Mouse (Mus musculus) c-Kit-negative CD71-positive TER-119-positive erythroid progenitor cells, embryonic 14.5 days (primary cell): Measurements from ENCODE around the gene Zbp1.

Experiments used
- DNase-seq: peaks from one replicate; pipeline ENCODE4 v3.0.0-alpha.2; 2013; ENCODE audit warnings: low read depth, low spot score

The Zbp1 gene

DNA sequence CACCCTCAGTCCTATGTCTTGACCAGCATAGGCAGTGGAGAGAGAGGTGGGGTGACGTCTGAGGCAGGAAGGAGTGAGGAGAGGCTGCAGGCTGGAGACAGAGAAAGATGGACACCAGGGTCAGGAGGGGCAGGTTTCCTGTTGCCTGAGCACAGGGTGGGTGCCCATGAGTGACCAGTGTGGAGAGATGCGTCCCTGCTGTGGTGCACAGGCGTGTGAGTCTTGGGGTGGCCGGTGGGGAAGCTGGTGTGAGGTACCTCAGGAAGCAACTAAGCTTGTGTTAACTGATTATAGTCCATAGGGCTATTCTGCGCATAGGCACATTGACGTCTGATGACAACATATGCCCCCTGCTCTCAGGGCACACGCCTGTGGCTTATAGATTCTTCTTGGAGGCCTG, 39.7 kb downstream of the Zbp1 start:
- DNase-seq, result no peak

DNA sequence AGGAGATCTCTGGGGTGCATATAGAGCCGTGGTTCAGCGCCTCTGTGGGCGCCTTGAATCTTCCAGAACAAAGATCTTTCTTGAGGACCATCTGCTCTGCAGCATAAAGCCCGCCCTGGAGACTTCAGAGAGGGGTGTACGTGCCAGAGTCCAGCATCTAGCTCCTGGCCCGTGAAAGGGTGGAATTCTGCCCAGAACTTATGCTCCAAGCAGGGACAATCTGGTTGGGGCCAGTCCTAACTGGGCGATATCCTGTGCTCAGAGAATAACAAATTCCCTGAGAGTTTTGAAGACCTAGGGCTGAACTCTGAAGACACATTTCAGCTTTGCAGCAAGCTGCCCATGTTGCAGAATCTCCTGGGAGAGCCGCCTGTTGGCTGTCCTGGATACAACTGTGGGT, 40.8 kb downstream of the Zbp1 start:
- DNase-seq, result no peak

DNA sequence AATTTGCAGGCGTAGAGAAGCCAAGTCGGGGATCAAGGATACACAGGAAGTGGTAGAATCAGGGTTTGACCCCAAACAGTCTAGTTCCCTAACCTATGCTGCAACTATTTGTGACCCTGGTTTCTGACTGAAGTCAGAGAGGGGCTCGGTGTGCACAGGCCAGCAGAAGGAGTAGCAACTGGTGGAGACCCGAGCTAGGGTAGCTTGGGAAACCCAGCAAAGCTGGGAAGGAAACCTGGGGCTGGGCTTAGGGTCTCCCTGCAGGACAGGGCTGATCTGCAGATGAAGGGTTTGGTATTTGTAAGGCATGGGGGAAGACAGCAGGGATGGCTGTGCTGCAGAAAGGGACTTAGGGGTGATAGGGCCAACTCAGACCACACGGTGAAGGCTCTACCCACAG, 41.2 kb downstream of the Zbp1 start:
- no peak for DNase-seq

DNA sequence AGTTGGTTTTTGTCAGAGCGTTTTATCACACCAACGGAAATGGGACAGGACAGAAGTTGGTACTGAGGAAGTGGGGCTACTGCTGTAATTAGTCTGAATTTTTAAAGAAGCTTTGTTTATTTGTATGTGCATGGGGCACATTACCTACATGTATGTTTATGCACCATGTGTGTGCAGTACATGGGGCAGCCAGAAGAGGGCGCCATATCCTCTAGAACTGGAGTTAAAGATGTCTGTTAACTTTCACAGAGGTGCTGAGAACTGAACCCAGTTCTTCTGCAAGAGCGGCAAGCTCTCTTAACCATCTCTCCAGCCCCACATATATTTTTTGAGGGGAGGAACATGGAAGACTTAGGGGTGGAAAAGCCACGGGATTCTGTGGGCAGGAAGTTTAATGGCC, 43.0 kb downstream of the Zbp1 start:
- no peak for DNase-seq

DNA sequence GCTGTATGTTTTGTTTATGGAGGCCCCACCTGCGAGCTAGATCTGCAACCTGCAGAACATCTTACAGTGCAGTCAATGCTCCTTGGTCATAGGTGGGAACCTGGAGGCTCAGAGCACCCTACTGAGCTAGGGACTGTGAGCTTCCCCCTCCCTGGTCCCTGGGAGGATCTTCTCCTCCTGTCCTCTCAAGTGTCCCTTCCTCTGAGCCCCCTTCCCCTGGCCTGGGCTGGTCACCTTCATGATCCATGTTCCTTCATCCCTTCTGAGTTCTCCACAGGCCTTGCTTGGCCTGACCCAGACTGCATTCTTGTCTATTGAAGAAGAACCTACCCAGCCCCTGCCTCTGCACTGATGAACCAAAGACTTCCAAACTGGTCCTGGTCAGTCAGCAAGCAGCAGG, 44.2 kb downstream of the Zbp1 start:
- DNase-seq, result no peak

DNA sequence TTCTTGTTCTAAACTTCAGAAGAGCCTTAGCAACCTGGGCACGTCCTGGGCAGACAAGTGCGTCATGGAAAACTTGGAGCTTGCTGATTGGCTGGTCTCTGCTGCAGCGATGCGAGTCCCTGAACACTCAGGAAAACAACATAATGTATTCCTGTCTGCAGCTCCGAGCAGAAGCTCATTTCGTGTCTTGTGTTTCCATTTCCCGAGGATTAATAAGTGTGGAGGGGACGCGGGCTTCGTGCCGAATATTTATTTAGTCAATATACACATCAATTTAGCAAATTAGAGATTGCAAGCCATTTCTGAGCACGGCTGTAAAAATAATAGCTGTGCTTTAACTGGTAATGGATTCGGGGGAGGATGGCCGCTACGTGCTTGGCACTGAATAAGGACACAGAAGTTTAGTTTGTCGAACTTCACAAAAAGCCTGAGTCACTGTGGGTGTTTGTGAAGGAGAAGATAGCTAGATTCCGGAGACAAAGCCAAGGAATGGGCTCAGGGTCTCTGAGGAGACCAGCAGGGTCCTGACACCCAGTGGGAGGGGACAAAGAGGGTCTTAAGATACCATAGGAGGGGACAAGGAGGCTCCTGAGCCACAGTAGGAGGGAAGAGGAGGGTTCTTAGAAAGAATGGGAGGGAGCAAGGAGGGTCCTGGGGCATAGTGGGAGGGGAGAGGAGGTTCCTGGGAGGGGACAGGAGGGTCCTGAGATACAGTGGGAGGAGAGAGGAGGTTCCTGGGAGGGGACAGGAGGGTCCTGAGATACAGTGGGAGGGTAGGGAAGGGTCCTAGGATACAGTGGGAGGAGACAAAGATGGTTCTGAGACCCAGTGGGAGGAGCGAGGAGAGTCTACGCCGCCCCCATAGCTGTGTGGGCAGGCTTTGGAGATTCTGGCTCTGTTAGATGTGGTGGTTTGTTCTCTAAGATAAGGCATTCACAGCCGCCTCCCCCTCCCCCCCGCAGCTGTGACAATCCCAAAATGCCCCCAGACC, 44.9 kb downstream of the Zbp1 start:
- no peak for DNase-seq

DNA sequence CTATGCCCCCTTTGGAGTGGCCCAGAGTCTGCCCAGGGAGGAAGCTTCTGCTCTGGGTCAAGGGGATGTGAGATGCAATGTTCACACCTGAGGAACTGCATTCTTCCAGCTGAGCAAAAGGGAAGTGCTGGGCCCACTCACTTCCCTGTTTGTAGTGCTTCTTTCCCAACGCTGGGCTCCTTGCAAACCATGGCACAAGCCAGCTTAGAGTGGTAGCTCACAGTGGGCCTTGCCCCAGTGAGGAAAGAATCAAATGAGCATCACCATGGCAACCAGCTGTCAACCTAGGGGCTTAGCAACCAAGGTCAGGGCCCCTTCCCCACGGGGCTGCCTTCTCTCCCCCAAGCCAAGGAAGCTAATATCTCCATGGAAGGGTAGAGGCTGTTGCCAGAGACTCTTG, 45.7 kb downstream of the Zbp1 start:
- no peak for DNase-seq

DNA sequence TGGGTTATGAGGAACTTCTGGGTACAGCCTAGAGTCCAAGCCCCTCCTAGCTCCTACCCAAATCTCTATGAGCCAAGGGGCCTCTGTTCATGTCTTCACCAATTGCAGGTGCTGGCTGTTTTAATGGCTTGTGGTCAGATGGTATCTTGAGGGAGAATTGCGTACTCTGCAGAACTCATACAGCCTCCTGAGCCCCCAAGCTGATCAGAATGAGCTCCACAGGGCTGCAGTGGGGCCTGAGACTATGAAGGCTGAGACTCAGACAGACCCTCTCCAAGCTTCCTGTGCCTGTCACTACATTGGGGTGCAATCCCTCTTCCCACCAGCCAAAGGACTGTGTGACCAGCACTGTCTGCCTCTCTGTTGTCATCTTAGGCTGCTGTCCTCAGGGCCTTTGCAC, 46.3 kb downstream of the Zbp1 start:
- DNase-seq, result no peak

DNA sequence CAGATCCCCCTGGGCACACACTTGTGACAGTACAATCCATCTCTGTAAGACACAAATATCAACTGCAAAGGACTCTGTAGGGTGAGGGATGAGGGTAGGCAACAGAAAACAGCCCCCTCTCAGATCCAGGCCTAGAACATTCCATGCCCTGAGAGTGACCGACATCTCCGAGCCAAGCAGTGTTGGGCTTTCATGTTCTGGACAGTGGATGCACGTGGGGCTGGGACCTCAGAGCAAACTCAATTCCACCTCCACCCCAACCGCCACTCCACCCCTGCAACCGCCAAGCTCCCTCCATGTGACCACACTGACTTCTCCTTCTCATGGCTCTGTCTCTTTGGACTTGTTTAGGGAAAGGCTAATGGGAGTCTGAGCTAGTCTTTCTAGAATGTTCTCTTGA, 46.8 kb downstream of the Zbp1 start:
- no peak for DNase-seq

DNA sequence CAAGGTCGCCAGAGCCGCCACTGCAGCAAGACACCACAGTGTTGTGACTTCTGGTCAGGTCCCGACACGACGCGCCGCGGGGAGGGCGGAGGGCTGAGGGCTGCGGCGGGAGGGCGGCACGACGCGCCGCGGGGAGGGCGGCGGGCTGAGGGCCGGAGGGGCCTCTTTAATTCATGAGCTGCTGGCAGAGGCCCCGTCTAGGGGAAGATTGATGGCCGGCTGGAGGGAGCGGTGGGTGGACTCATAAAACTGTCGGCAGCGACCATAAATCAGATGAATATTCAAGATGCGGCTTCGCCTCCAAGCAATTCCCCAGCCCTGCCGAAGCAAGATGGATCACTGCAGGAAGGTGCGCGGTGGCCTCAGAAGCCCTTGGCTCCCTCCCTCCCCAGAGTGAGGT, 47.3 kb downstream of the Zbp1 start:
- DNase-seq, result no peak

DNA sequence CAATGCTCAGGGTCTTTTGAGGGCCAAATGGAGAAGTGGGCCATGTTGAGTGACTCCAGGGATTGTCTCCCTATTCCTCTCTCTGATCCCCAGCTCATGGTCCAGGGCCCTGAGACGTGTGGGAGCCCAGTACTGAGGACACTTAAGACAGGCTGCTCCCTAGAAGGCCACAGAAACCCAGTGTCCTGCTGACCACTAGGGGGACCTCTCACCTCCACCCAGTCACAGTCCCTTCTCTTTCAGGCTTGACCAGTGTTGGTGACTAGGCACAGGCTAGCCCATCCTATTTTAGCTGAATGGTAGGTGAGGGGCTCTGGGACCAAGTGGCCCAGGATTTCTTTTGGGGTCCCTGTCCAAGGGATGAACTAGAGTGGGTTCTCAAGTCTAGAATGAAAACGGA, 48.0 kb downstream of the Zbp1 start:
- DNase-seq, result no peak

DNA sequence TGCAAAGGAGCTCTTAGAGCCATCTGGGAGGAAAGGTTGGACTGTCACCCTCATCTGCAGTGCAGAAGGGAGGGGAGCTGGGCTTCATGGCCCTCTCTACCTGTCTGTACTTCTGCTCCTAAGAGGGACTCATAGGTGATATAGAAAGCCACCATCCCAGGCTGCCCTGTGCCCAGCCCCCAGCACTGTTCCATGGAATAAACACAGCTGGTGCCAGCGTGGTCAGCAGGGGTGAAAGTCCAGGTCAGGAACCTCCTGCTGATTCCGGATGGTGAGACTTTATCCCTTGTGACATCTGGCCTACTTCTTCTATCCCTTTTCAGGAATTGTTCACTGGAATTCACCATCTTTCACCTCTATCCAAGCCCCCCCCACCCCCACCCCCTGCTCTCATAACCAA, 48.6 kb downstream of the Zbp1 start:
- DNase-seq, result no peak

DNA sequence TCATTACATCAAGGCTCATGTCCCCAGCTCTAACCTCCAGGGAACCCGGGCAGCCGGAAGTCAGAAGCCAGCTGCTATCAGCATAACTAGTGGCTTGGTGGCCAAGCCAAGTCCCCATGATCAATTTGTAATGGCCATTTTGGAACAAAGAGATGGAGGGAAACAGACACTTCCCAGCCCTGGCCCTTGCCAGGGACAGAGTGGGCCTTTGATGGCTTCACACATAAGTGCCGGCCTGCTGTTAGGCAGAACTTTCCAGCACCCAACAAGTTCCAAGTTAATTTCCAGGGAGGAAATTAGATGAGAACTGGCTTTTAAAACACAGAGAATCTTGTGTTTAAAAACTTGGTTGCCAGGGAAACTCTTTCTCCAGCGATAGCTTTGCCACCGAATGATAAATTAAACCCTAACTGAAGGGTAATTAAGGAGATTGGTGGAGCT, 50.3 kb downstream of the Zbp1 start:
- DNase-seq, result no peak

DNA sequence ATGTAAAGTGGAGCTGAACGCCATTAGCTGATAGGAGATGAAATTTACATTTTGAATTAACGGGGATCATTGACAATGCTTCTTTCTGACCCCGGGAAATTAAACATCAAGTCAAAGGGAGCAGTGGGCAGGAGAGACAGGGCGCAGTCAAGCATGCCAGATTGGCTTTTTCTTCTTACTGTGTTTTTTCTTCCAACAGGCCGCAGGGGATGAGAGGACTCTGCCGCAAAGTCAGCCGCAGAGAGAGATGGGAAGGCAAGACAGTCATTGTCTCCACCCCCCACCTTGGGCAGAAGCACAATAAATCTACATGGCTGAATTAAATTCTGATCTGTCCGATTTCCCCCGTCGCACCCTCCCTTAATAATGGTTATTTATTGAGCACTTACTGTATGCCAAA, 53.4 kb downstream of the Zbp1 start:
- no peak for DNase-seq

DNA sequence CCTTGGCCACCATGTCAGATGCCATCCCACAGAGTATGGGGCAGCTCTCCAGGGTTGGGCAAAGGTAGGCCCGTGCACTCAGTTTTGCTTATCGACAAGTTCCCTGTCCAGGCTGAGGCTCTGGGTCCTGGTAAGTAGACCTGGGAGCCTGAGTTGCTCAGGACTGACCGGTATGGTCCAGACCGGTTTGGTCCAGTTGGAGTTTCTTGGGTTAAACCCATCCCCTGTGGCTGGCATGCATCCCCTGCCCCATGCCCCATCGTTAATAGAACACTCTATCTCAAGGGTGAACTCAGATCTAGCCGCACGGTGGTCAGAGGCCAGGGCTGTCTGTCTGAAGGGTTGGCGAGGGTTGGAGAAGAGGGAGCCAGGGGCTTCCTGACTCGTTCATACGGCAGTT, 53.8 kb downstream of the Zbp1 start:
- no peak for DNase-seq

DNA sequence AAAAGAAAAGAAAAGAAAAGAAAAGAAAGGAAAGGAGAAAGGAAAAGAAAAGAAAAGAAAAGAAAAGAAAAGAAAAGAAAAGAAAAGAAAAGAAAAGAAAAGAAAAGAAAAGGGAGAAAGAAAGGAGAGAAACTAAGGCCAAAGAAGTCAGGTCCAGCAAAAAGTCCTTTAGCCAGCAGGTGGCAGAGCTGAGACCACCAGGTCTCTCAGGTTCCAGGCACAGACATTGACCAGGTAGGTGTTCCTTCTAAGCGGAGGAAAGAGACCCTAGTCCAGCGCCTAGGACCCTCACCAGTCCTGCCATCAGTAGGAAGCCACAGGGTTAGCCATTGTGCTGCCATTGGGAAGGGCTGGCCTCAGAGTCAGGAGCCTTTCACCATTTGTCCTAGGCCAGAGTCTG, 54.4 kb downstream of the Zbp1 start:
- no peak for DNase-seq

DNA sequence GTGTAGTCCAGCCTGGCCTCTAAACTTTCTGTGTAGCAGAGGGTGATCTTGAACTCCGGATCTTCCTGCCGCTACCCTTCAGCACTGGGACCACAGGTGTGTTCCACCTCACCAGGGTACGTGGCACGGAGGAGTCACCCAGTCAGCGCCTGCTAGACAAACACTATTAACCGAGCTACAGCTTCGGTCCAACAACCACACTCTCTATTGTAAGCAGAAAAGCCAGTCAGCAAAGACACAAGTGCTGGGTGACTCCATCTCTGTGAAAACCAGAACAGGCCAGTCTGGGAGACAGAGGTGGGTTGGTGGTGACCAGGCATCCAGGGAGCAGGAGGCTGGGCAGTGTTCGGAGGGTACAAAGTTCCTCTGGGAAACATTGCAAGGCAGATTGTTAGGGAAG, 55.3 kb downstream of the Zbp1 start:
- no peak for DNase-seq

DNA sequence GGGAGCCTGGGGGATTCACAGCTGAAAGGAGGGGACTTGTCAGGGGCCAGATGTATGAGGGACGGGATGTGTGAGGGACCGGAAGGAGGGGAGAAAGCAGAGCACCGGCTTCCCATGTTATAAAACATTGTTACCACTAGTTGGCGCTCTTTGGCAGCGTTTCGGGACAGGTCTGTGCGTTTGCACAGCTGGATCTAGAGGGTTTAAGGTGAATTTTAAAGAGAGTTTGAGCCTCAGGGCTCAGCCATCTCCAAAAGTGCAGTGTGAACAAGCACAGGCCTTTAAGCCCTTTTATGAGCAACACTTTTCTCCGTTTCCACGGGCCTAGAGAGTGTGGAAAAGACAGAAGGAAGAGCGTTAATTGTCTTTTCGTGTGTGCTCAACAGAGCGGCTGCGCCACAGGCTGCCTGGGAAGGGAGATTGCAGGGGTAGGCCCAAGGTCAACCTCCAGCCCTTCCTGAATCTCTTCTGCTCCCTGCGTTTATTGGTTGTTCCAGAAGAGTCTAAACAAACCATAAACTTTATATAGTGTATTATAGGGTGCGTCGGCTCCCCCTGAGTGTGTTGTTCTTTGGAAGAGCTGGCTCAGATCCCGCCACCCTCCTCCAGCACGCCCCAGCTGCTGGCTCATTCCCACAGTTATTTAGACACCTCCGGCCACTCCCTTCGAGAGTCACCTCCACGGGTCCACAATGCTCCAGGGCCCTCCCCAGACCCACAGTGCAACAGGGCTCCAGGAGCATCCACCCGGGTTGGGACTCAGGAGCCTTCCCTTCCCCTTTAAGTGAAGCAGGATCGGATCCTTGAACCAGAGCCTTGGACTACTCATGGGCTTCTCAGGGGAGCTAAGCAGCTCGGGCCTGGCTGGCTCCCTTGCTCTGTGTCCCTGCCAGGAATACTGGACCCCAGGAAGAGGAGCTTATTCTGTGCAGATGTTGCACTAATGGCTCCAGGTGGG, 59.1 kb downstream of the Zbp1 start:
- DNase-seq, result no peak

DNA sequence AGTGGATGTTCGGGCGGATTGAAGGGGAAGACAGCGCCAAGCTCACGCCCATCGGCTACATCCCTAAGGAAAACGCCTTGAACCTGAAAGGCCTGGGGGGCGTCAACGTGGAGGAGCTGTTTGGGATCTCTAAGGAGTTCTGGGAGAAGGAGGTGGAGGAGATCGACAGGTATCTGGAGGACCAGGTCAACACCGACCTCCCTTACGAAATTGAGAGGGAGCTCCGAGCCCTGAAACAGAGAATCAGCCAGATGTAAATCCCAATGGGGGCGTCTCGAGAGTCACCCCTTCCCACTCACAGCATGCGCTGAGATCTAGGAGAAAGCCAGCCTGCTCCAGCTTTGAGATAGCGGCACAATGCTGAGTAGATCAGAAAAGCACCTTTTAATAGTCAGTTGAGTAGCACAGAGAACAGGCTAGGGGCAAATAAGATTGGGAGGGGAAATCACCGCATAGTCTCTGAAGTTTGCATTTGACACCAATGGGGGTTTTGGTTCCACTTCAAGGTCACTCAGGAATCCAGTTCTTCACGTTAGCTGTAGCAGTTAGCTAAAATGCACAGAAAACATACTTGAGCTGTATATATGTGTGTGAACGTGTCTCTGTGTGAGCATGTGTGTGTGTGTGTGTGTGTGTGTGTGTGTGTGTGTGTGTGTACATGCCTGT, 60.2 kb downstream of the Zbp1 start:
- DNase-seq, result no peak

DNA sequence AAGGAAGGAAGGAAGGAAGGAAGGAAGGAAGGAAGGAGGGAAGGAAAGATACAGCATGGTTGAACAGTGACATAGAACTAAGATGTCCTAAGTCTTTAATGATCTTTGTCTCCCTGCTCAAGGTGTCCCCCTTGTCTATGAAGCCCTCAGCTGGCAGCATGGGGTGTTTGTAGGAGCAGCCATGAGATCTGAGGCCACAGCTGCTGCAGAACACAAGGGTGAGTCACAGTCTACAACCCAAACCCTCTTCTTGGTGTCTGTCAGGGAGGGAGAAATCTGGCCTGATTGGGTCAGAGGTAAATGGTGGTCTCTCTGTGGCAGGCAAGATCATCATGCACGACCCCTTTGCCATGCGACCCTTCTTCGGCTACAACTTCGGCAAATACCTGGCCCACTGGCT, 60.9 kb downstream of the Zbp1 start:
- DNase-seq, result no peak

DNA sequence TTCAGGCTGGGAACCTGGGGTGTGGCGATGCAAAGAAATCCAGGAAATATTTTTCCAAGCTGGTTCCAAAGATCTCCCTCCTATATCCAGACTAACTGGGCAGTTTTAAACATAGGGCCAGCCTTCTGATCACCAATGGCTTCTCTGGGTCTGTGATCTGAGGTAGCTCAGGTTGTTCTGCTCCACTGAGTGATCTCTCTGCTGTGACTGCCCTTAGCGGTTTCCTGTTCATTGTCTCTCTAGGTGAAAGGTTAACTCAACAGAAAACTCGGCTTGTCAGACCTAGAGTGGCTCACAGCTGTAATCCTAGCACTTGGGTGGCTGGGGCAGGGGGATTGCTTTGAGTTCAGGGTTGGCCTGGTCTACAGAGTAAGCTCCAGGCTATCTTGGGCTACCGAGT, 61.3 kb downstream of the Zbp1 start:
- no peak for DNase-seq

DNA sequence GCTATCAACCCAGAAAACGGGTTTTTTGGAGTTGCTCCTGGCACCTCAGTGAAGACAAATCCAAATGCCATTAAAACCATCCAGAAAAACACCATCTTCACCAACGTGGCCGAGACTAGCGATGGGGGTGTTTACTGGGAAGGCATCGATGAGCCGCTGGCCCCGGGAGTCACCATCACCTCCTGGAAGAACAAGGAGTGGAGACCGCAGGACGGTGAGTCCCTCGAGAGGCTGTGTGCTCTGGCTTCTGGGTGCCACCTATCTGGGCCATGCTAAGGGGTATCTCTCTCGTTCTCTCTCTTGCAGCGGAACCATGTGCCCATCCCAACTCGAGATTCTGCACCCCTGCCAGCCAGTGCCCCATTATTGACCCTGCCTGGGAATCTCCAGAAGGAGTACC, 61.8 kb downstream of the Zbp1 start:
- DNase-seq, result no peak
